Mouse (Mus musculus) large intestine, adult 2 months (tissue): ENCODE measurements around the gene Olfr1260. TPM values are rescaled to one million over a fixed set of nuclear protein-coding genes. Genes with fewer than 3 reads are reported as not detected.

ENCODE experiments used
- DNase-seq: peaks from one replicate; pipeline ENCODE4 v3.0.0-alpha.2; 2012; ENCODE audit warnings: low read depth, low spot score
- WGBS: fragments of 180-500 bp; shearing (Covaris S2); methylation state at CpG from one replicate; pipeline ENCODE4 v1.1.7; 2018; 5-methylcytosine and 5-hydroxymethylcytosine counted together
- polyA plus RNA-seq: library from polyadenylated mRNA; depleted of rRNA; stranded (reverse); fragments of >200 nt; gene quantifications from 2 replicates; pipeline ENCODE4 v1.2.3, GENCODE M21; 2012; rRNA removed

Olfr1260 gene
- polyA plus RNA-seq: not detected in 2 replicates

DNA sequence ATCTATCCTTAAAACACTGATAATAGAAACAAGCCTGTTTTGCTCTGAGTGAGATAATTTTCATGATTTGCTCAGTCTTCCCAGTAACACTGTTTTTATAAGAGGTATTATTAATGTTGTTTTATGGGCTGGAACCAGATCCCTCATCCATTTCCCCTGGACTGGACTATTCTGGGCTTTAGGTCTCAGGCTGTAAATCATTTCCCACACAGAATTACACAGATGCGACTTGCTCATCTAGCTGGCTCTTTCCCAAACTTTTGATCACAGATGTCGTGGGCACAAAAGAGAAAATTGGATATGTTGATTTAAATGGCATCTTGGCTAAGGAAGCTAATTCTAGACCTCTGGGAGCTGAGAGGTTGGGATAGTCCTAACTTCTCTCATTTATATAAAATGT is at the start of gene Olfr1260:
Olfr1260 (plus strand) TSS at position 157 of the 400 bp plus-strand sequence.
- no peak for DNase-seq
- WGBS: 26% methylated on average over 2 of the region's 2 CpGs

DNA sequence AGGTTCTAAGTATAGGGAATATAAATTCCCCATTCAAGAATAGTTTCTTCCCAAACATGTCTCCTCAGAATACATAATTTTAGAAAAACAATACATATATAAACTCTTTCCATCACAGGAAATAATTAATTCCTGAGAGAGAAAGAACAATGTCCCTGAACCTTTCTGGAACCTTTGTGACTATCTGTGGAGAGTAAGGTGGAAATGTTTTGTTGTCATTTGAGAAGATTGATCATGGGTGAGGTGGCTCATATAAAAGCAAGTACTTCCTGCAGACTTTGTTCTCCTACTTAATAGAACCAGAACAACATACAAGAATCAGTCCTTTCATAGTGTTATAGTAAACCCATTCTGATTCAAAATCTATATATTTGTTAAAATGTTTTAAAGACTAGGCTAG is 47.1 kb upstream of the Olfr1260 start, which contains the start of gene Olfr1258:
Olfr1258 (plus strand) TSS at position 301 of the 400 bp plus-strand sequence.
- no peak for DNase-seq

DNA sequence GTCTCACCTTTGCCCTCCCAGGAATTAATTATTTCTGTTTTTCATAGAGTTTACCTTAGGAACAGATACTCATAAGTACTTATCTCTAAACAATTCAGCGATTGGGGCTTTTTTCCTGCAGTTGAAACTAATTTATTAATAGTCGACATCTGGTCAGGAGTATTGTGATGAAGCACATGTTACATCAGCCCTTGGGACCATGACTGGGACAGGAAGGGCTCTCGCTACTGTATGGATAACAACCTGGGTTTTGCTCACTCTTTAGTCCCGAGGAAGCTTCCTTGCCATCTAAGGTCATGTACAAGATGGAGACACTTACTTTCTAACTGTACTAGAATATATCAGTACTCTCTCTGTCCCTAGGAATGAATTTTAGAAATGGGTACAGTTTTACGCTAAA is 25.6 kb upstream of the Olfr1260 start, which contains the start of gene Olfr1259:
Olfr1259 (minus strand) TSS at position 101 of the 400 bp plus-strand sequence.
- no peak for DNase-seq
- WGBS: 80% methylated on average over 5 of the region's 5 CpGs

DNA sequence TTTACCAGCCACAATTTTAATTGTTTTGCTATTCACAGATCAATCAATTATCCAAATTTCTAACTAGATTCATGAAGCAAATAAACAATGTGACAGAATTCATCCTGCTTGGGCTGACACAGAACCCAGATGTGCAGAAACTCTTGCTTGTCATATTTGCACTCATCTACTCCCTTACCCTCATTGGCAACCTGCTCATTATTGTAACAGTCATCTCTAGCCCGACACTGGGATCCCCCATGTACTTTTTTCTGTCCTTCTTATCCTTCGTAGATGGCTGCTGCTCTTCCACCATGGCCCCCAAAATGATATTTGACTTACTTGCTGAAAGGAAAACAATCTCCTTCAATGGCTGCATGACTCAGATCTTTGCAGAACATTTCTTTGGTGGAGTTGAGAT is 3.6 kb downstream of the Olfr1260 start:
- 81% methylated on average over 2 of the region's 2 CpGs for WGBS

DNA sequence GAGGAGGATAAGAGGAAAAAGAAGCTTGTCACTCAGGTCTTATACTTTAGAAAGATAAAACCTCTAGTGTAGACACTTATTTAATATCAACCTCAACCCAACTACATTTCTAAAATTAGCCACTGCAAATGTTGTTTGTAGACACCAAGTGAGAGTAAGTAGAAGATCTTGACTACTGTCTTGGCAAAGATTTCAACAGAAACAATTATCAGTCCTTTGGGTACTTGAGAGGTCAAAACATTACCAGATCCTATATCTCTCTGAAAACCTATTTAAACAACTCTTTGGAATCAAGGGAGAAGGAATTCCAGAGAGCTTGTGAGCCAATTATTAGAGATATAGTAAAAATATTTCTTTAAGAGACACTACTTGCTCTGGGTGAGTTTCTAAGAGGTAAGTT is 16.8 kb downstream of the Olfr1260 start, which contains the start of gene Olfr1261:
Olfr1261 (plus strand) TSS at position 301 of the 400 bp plus-strand sequence.
- no peak for DNase-seq

More for the DNA sequence above, 3.6 kb downstream of the Olfr1260 start:
- no peak for DNase-seq

DNA sequence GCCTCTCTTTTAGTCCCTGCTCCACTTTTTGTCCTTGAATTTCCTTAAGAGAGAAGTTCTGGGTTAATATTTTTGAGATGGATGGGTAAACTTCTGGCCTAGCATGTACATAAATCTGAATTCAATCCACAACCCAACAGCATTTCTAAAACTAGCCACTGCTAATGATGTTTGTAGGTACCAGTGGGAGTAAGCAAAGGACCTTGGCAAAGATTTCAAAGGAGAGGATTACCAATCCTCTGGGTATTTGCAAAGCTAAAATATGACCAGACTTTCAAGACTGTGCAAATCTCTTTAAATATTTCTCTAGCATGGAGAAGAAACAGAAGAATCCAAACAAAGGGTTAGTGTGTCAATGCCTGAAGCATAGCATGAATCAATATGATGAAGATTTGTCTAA is 25.7 kb downstream of the Olfr1260 start, which contains the start of gene Olfr1262:
Olfr1262 (plus strand) TSS at position 301 of the 400 bp plus-strand sequence.
- DNase-seq: no peak

DNA sequence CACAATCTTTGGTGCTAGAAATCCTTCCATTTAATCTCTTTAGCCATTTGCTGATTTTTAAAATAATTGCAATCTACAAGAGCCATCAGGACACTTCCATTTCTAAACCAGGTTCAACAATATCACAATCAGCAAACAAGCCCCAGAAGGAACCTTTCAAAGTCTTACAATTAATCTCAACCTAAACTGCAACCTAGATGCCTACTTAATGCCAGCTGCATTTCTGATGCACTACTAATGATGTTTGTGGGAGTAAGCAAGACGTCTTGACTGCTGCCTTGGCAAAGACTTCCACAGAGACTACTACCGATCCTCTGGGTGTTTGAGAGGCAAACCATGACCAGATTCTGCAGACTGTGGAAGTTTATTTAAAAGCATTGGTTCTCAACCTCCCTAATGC is 37.7 kb downstream of the Olfr1260 start, which contains the start of gene Olfr1263:
Olfr1263 (plus strand) TSS at position 301 of the 400 bp plus-strand sequence.
- DNase-seq: no peak
- 87% methylated on average over 2 of the region's 2 CpGs for WGBS

DNA sequence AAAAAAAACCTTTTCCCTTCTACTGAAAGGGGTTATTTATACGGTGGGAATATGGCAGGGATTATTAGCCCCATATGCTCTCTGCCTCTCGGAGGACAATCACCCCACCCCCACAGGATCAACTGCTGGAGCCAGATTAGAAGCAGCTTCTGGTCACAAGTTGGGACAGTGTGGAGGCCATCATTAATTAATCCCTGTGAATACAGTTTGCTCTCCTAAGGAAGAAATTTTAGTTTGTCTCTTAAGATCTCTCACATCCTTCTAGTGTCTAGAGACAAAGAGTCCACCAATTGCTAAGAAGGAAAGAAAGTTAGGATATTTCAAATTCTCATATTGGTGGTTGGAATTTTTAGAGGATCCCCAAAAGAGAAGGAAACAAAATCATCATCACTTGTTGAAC is 51.3 kb downstream of the Olfr1260 start, which contains the start of gene Olfr1264:
Olfr1264 (minus strand) TSS at position 101 of the 400 bp plus-strand sequence.
- WGBS: 71% methylated on average over 2 of the region's 2 CpGs
- no peak for DNase-seq

Other genes starting within 250 kb of the Olfr1260 start
- not detected in 2 replicates for gene Olfr1252, start 249.3 kb upstream of the Olfr1260 start, polyA plus RNA-seq
- gene Olfr1253, start 217.2 kb upstream of the Olfr1260 start, polyA plus RNA-seq: not detected in 2 replicates
- gene Olfr1254, start 180.7 kb upstream of the Olfr1260 start, polyA plus RNA-seq: not detected in 2 replicates
- not detected in 2 replicates for gene Olfr1255, start 162.3 kb upstream of the Olfr1260 start, polyA plus RNA-seq
- gene Olfr1256, start 132.8 kb upstream of the Olfr1260 start, polyA plus RNA-seq: not detected in 2 replicates
- gene Olfr48, start 126.1 kb upstream of the Olfr1260 start, polyA plus RNA-seq: not detected in 2 replicates
- not detected in 2 replicates for gene Olfr1257, start 95.9 kb upstream of the Olfr1260 start, polyA plus RNA-seq
- gene Olfr1258, start 47.0 kb upstream of the Olfr1260 start, polyA plus RNA-seq: not detected in 2 replicates
- gene Olfr1259, start 25.7 kb upstream of the Olfr1260 start, polyA plus RNA-seq: 0.12 TPM in 1 of 2 replicates, not detected in the other
- not detected in 2 replicates for gene Olfr1261, start 16.9 kb downstream of the Olfr1260 start, polyA plus RNA-seq
- gene Olfr1262, start 25.8 kb downstream of the Olfr1260 start, polyA plus RNA-seq: not detected in 2 replicates
- not detected in 2 replicates for gene Olfr1263, start 37.8 kb downstream of the Olfr1260 start, polyA plus RNA-seq
- not detected in 2 replicates for gene Olfr1264, start 51.2 kb downstream of the Olfr1260 start, polyA plus RNA-seq
- gene Olfr1265, start 61.0 kb downstream of the Olfr1260 start, polyA plus RNA-seq: not detected in 2 replicates
- gene Olfr140, start 89.3 kb downstream of the Olfr1260 start, polyA plus RNA-seq: not detected in 2 replicates
- gene Olfr1269, start 147.1 kb downstream of the Olfr1260 start, polyA plus RNA-seq: not detected in 2 replicates
- not detected in 2 replicates for gene Olfr32, start 168.0 kb downstream of the Olfr1260 start, polyA plus RNA-seq
- gene Olfr1270, start 178.8 kb downstream of the Olfr1260 start, polyA plus RNA-seq: not detected in 2 replicates